Mouse (Mus musculus) heart, adult 11 months (tissue): ENCODE results near the gene 9430038I01Rik.

ENCODE experiments used
- DNase-seq: peaks from one replicate; pipeline ENCODE4 v3.0.0; 2022

9430038I01Rik gene

DNA sequence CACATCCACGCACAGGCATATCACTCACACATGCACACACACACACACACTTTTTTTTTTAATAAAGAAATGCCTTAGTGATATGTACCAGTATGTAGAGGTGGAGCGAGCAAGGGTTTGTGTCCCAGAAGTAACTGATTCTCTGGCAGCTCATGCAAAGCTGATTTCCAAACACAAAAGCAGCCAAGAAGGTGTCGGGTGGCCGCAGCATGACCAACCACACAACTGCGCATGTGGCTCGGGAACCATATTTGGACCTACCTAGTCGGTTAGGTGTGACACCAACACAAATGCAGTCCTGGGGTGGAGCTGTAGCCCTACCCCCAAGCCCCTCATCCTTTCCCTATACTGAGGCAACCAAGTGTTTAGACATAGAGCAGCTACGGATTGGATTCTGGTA, 45.5 kb downstream of the 9430038I01Rik start:
- DNase-seq: peak; percentile 67

DNA sequence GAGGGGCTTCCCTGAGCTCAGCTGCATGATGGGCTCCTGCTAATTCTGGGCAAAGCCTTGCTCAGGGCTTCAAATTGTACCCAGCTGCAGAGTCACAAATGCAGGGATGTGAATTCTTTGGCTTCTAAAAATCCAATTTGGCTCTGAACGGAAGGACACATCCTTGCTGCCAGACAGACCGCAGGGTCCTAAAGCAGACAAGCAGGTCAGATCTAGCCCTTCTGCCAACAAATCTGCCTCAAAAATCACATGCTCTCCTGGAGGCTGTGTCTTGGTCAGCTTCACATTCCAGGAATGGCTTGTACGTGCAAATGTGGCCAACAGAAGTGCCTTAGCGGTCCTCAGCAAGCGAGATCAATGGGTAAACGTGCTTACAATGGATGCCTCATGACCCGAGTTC, 46.0 kb downstream of the 9430038I01Rik start:
- peak; percentile 45 for DNase-seq

DNA sequence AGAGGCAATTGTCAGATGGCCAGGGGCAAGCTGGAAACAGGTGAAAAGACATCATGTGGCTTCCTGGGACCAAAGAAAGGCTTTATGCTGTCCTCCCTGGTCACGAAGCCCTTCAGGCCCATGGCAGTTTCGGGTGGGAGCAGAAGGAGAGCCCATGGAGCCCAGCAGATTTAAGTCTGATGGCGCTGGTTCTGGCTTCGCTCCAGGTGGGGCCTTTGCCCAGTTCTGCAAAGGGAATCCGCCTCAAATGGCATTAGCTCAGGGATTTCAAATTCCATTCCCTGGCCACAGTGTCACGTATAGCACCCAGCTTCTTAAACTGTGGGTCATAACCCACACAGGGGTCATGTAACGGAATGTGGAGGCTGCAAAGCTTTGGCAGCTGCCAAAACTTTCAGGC, 63.7 kb downstream of the 9430038I01Rik start:
- DNase-seq: peak; percentile 91

DNA sequence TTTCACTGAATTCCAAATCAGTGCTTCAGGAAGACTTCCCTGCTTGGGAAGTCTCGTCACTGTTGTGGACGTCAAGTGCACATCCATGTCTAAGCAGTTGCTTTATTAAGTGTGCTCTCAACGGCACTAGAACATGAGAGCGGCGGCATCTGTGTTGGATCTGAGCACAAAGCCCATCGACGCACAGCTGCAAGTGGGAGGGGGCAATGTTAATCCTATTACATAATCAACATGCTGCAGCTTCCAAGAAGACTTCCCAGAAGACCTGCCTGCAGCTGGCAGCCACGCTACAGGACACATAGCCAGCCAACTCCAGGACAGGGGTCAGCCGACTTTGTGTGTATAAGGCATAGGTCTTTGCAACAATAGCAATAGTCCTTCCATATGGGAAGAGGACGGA, 64.5 kb downstream of the 9430038I01Rik start:
- peak; percentile 95 for DNase-seq

DNA sequence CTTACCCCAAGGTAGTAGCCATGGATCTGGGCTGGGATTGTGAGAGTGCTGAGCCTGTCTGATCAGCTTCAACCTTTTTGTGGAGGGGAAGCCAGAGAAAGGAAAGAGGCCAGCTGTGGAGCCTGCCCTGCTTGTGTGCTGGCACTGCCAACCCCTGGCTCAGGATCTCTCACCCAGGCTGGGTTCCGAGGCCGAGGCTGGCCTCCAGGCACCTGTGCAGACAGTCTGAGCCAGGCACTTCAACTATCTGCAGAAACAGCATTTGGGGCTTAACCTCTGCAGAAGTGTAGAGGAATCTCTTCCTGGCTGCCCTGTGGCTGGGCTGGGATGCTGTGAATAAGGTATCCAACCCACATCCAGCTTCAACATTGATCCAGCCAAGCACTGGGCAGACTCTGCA, 76.6 kb downstream of the 9430038I01Rik start:
- no peak for DNase-seq
